Mouse (Mus musculus) ES-E14 (cell line): ENCODE data around the gene Ccdc184. TPM values are rescaled to one million over a fixed set of nuclear protein-coding genes. Genes with fewer than 3 reads are reported as not detected.

ENCODE experiments used
- DNase-seq: peaks from one replicate; pipeline ENCODE4 v3.0.0-alpha.2; 2013; ENCODE audit warnings: low read depth, low spot score
- H3K27ac ChIP-seq: 2 replicates; pipeline ENCODE4 v1.5.1; 2012; ENCODE audit warnings: low read depth, mild to moderate bottlenecking, low read length, moderate library complexity, mixed read lengths; ENCODE audit not compliant: poor library complexity, insufficient read depth, severe bottlenecking
- H3K36me3 ChIP-seq: 2 replicates; pipeline ENCODE4 v1.6.1; 2012; ENCODE audit warnings: mild to moderate bottlenecking, low read length, moderate library complexity, mixed read lengths; ENCODE audit not compliant: control insufficient read depth, poor library complexity, insufficient read depth, severe bottlenecking
- H3K4me1 ChIP-seq, 2 experiments: fragments of 150-350 bp in 1 of 2; sonication (generic) in 1 of 2; 2 replicates each; pipeline ENCODE4 v1.6.1; 2012; ENCODE audit warnings: low read length in 2 of 2, mild to moderate bottlenecking in 1 of 2, mixed read lengths in 1 of 2; ENCODE audit not compliant: control insufficient read depth in 2 of 2, insufficient read depth in 2 of 2, poor library complexity in 1 of 2
- H3K4me3 ChIP-seq, 2 experiments: fragments of 150-350 bp in 1 of 2; sonication (generic) in 1 of 2; 2 replicates each; pipeline ENCODE4 v1.5.1; 2012; ENCODE audit warnings: low read length in 2 of 2, low read depth in 1 of 2, mild to moderate bottlenecking in 1 of 2, mixed read lengths in 1 of 2; ENCODE audit not compliant: insufficient read depth in 1 of 2, poor library complexity in 1 of 2, severe bottlenecking in 1 of 2
- H3K9ac ChIP-seq: 2 replicates; pipeline ENCODE4 v1.6.1; 2012; ENCODE audit warnings: low read depth, mild to moderate bottlenecking, low read length, mixed read lengths; ENCODE audit not compliant: poor library complexity, insufficient read depth, severe bottlenecking
- H3K9me3 ChIP-seq: fragments of 150-350 bp; sonication (generic); 2 replicates; pipeline ENCODE4 v1.6.1; 2012; ENCODE audit warnings: low read depth, mild to moderate bottlenecking, low read length; ENCODE audit not compliant: control insufficient read depth, insufficient read depth
- CHD2 ChIP-seq: IDR thresholded peaks from 2 replicates; pipeline ENCODE4 v1.6.1; 2014; ENCODE audit warnings: mild to moderate bottlenecking, low read depth, low read length, inconsistent platforms
- HCFC1 ChIP-seq: IDR thresholded peaks from 2 replicates; pipeline ENCODE4 v1.6.1; 2012; ENCODE audit warnings: low read length, inconsistent platforms, borderline replicate concordance; ENCODE audit not compliant: insufficient read depth
- MAFK ChIP-seq: IDR thresholded peaks from 2 replicates; pipeline ENCODE4 v1.6.1; 2014; ENCODE audit warnings: mild to moderate bottlenecking, low read depth, low read length, inconsistent platforms; ENCODE audit not compliant: insufficient read depth
- ZC3H11A ChIP-seq: IDR thresholded peaks from 2 replicates; pipeline ENCODE4 v1.6.1; 2012; ENCODE audit warnings: low read depth, mild to moderate bottlenecking, inconsistent platforms, low read length, borderline replicate concordance
- ZNF384 ChIP-seq: IDR thresholded peaks from 2 replicates; pipeline ENCODE4 v1.6.1; 2012; ENCODE audit warnings: low read depth, low read length, inconsistent platforms
- in situ Hi-C, 2 experiments: fragments of 600-800 bp; cut with MboI; formaldehyde crosslinking; loops; one replicate each; pipeline ENCODE4 v1.15.1; 2025; ENCODE audit warnings: low sequenced_read_pairs in 2 of 2, inconsistent platforms in 1 of 2; ENCODE audit not compliant: unreplicated experiment in 2 of 2
- total RNA-seq: library from RNA; depleted of rRNA; stranded (reverse); fragments of 300-350 nt; gene quantifications from 2 replicates; pipeline ENCODE4 v1.2.3, GENCODE M21; 2012

Gene Ccdc184
- total RNA-seq, 1 experiment, result 0.80 TPM

DNA sequence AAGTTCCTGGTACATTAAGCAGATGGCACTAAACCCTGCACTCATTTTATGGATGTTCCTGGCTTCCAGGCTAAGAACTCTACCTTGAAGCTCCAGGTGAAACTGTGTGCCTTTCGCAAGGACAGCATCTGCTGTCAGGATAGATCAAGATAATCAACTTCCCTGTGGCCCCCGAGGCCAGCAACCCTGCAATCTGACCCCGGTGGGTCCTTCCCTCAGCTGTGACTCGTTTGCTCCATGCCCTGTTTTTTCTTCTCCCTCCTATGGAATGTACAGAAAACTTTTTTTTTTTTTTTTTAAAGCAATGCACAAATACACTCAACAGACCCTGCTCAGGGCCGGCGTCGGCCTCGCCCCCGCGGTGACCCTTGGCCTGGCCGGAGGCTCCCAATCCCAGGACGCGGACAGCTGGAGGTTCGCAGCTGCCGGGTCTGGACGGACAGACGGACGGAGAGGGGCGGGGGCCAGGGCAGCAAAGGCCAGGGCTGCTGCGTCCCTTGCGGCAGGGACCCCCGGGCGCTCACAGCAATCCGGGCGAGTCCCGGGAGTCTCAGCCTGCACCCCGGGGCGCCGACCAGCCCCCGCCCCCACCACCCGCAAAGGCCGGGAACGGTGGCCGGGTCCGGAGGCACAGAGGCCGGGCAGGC is 22.0 kb upstream of the Ccdc184 start:
- Histone ChIP-seq H3K9ac (peak overlapping the region; percentile 78), H3K4me3 (peak overlapping the region; percentile 76 to 89), H3K9me3 (no peaks in the 10 kb centered on the region), H3K4me1 (peaks cover 0 to 6% of the 10 kb centered on the region in 2 experiments; a peak in 1 of 4 replicates), H3K36me3 (peaks cover 2% of the 10 kb centered on the region; the same call in 1 of the 2 replicates), H3K27ac (peak overlapping the region; percentile 67)
- peak; percentile 62 for TF ChIP-seq ZNF384
- TF ChIP-seq CHD2, result no peak
- in situ Hi-C loops, result no loop called here
- no peak for DNase-seq

DNA sequence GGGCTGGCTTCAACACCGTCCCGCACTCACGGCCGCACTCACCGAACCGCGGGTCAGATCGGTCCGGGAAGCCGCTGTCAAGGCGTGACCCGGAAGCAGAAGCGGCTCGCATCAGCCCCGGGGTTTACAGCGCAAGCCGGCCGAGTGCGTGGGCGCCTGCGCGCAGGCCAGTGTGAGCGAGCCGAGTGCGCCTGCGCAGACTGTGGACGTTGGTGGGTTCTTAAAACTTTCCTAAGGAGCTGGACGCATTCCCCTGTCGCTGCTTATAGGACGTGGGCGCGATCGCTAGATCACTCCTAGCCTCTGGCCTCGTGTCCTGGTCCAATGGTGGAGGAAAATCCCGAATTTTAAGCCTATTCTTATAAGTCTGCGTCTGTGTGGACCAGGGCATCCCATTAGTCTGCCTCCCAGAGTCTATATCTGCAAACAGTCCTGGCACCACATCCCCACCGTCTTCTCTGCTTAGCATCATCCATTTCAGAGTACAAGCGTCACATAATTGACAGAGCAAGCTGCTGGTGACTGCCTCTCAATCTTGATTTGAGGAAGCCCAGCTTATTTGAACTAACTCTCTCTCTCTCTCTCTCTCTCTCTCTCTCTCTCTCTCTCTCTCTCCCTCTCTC is 21.3 kb upstream of the Ccdc184 start:
- peak; percentile 76 for DNase-seq
- Histone ChIP-seq H3K4me1 (peaks cover 0 to 6% of the 10 kb centered on the region in 2 experiments; a peak in 1 of 4 replicates), H3K9me3 (no peaks in the 10 kb centered on the region), H3K4me3 (peak overlapping the region; percentile 76 to 89), H3K9ac (peak overlapping the region; percentile 78), H3K36me3 (peaks cover 2% of the 10 kb centered on the region; the same call in 1 of the 2 replicates), H3K27ac (peak overlapping the region; percentile 67)
- in situ Hi-C loops, result no loop called here
- TF ChIP-seq ZNF384 (no peak), CHD2 (0 out of 2 replicates have a peak, but pooled peaks have one; percentile 13), HCFC1 (0 out of 2 replicates have a peak, but pooled peaks have one; percentile 42), MAFK (no peak), ZC3H11A (no peak)

DNA sequence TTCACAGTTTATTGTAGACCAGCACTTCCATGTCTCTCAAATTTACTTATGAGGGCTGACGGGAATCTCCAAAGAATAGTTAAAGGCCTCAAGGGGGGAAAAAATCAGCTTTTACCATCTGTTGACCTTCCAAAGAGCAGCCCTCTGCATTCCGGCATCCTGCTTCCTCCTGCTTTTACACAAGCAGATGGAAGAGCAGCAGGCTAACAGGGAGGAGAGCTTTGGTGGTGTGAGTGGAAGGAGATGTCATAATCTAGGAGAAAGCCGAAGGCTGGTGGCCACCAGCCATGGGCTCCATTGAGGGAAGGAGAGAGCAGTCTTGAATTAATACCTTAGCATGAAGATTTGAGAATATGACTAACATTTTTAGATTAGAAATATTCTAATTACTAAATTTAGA is 18.6 kb upstream of the Ccdc184 start:
- DNase-seq, result no peak
- Histone ChIP-seq H3K9ac (no peak overlapping the region), H3K27ac (no peak overlapping the region), H3K9me3 (no peaks in the 10 kb centered on the region), H3K4me1 (0 out of 4 replicates have a peak, but pooled peaks cover 0 to 2% of the 10 kb centered on the region in 2 experiments), H3K36me3 (no peaks in the 10 kb centered on the region), H3K4me3 (no peak overlapping the region)
- TF ChIP-seq MAFK (no peak), CHD2 (no peak), ZNF384 (no peak), ZC3H11A (no peak), HCFC1 (no peak)
- in situ Hi-C loops, result no loop called here

DNA sequence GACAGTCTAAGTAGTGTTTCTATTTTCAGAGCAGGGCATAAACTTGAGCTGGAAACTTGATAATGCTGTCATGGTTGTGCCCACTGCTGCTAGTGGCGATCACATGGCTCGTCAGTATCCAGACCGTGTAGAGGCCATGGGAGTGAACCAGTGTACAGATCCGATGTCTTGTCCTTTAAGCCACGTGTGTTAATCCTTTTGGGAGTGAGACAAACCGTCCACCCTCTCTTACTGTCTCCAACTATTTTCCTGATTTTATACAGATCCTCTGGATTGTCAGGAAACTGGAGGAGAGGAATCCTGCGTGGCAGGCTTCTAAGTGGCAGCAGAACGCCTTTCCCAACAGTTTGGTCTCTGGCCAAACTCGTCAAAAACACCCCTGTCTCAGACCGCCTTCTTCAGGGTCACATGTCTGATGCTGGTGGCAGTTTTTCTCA is 17.8 kb upstream of the Ccdc184 start:
- DNase-seq, result no peak
- peaks cover 0 to 4% of the 10 kb centered on the region in 2 experiments; a peak in 1 of 4 replicates for H3K4me1 ChIP-seq
- H3K27ac ChIP-seq, result no peak overlapping the region
- no peak overlapping the region for H3K4me3 ChIP-seq
- in situ Hi-C loops, result no loop called here
- H3K9me3 ChIP-seq, result no peaks in the 10 kb centered on the region
- TF ChIP-seq ZNF384 (no peak), ZC3H11A (no peak), MAFK (no peak), HCFC1 (no peak), CHD2 (no peak)
- H3K36me3 ChIP-seq, result no peaks in the 10 kb centered on the region
- H3K9ac ChIP-seq, result no peak overlapping the region
